Mouse (Mus musculus): ENCODE measurements around the gene Uevld. TPM values are rescaled to one million over a fixed set of nuclear protein-coding genes. Genes with fewer than 3 reads are reported as not detected.
"Not testable (repeated sequence)": the region's sequence is repeated elsewhere in the genome, so short reads cannot be mapped to it uniquely, and the experiment has no call there.

The Uevld gene
- polyA plus RNA-seq, 1 experiment = 1.3 TPM

- Histone ChIP-seq H3K27ac (ENCODE audit: insufficient read depth, low read length) (no peak overlapping the region), H3K36me3 (ENCODE audit: control insufficient read depth, insufficient read depth, low read length) (peaks cover 25% of the 10 kb centered on the region), H3K4me3 (ENCODE audit: extremely low read depth, insufficient read depth, insufficient read length) (no peak overlapping the region), H3K4me1 (ENCODE audit: control insufficient read depth, insufficient read depth, insufficient read length) (no peaks in the 10 kb centered on the region; the same call in 1 of the 2 replicates), H3K27me3 (ENCODE audit: control insufficient read depth, insufficient read depth, low read length) (no peaks in the 10 kb centered on the region)
- DNase-seq (ENCODE audit: low read depth in 1 of 2, low spot score in 2 of 2) = no peak
- WGBS = 88% methylated on average over 3 of the region's 3 CpGs
- no peak for TF ChIP-seq CTCF (IDR thresholded peaks at IDR 0.05; ENCODE audit: extremely low read depth, insufficient read depth, insufficient read length, insufficient replicate concordance)
- no peak for TF ChIP-seq POLR2A (IDR thresholded peaks at IDR 0.05; ENCODE audit: low read depth, low read length)
Observed at GRCm38 (mm10) chr7:47000644-47000983, 42.3 kb upstream of the Uevld start.

- H3K4me3 ChIP-seq (ENCODE audit: extremely low read depth, insufficient read depth, insufficient read length) = no peak overlapping the region
- no peak for TF ChIP-seq POLR2A (IDR thresholded peaks at IDR 0.05; ENCODE audit: low read depth, low read length)
- no peak for TF ChIP-seq CTCF (IDR thresholded peaks at IDR 0.05; ENCODE audit: extremely low read depth, insufficient read depth, insufficient read length, insufficient replicate concordance)
- H3K27ac ChIP-seq (ENCODE audit: insufficient read depth, low read length) = no peak overlapping the region
- no peaks in the 10 kb centered on the region for H3K27me3 ChIP-seq (ENCODE audit: control insufficient read depth, insufficient read depth, low read length)
- WGBS = 91% methylated on average over 8 of the region's 8 CpGs
- H3K36me3 ChIP-seq (ENCODE audit: control insufficient read depth, insufficient read depth, low read length) = peaks cover 25% of the 10 kb centered on the region
- no peaks in the 10 kb centered on the region; the same call in 1 of the 2 replicates for H3K4me1 ChIP-seq (ENCODE audit: control insufficient read depth, insufficient read depth, insufficient read length)
- DNase-seq (ENCODE audit: low read depth in 1 of 2, low spot score in 2 of 2) = no peak
Observed at GRCm38 (mm10) chr7:46999983-47000643, 41.8 kb upstream of the Uevld start.

GRCm38 (mm10) chr7:46998942-46999341 is 40.6 kb upstream of the Uevld start:
- Histone ChIP-seq H3K36me3 (ENCODE audit: control insufficient read depth, insufficient read depth, low read length) (peaks cover 36% of the 10 kb centered on the region), H3K27ac (ENCODE audit: insufficient read depth, low read length) (no peak overlapping the region), H3K27me3 (ENCODE audit: control insufficient read depth, insufficient read depth, low read length) (no peaks in the 10 kb centered on the region), H3K4me1 (ENCODE audit: control insufficient read depth, insufficient read depth, insufficient read length) (no peaks in the 10 kb centered on the region; the same call in 1 of the 2 replicates), H3K4me3 (ENCODE audit: extremely low read depth, insufficient read depth, insufficient read length) (no peak overlapping the region)
- TF ChIP-seq CTCF (IDR thresholded peaks at IDR 0.05; ENCODE audit: extremely low read depth, insufficient read depth, insufficient read length, insufficient replicate concordance) (no peak), POLR2A (IDR thresholded peaks at IDR 0.05; ENCODE audit: low read depth, low read length) (no peak)
- WGBS = 61% methylated on average over 2 of the region's 2 CpGs
- no peak for DNase-seq (ENCODE audit: low read depth in 1 of 2, low spot score in 2 of 2)

- no peak overlapping the region for H3K4me3 ChIP-seq (ENCODE audit: extremely low read depth, insufficient read depth, insufficient read length)
- no peak for DNase-seq (ENCODE audit: low read depth in 1 of 2, low spot score in 2 of 2)
- H3K27me3 ChIP-seq (ENCODE audit: control insufficient read depth, insufficient read depth, low read length) = no peaks in the 10 kb centered on the region
- TF ChIP-seq POLR2A (IDR thresholded peaks at IDR 0.05; ENCODE audit: low read depth, low read length) = no peak
- TF ChIP-seq CTCF (IDR thresholded peaks at IDR 0.05; ENCODE audit: extremely low read depth, insufficient read depth, insufficient read length, insufficient replicate concordance) = no peak
- peaks cover 40% of the 10 kb centered on the region for H3K36me3 ChIP-seq (ENCODE audit: control insufficient read depth, insufficient read depth, low read length)
- WGBS = 87% methylated on average over 21 of the region's 21 CpGs
- no peak overlapping the region for H3K27ac ChIP-seq (ENCODE audit: insufficient read depth, low read length)
- H3K4me1 ChIP-seq (ENCODE audit: control insufficient read depth, insufficient read depth, insufficient read length) = no peaks in the 10 kb centered on the region; the same call in 1 of the 2 replicates
Observed at GRCm38 (mm10) chr7:46997644-46998395, 39.5 kb upstream of the Uevld start.

GRCm38 (mm10) chr7:46997008-46997407 is 38.7 kb upstream of the Uevld start:
- Histone ChIP-seq H3K36me3 (ENCODE audit: control insufficient read depth, insufficient read depth, low read length) (peaks cover 42% of the 10 kb centered on the region), H3K27me3 (ENCODE audit: control insufficient read depth, insufficient read depth, low read length) (no peaks in the 10 kb centered on the region), H3K4me1 (ENCODE audit: control insufficient read depth, insufficient read depth, insufficient read length) (no peaks in the 10 kb centered on the region; the same call in 1 of the 2 replicates), H3K4me3 (ENCODE audit: extremely low read depth, insufficient read depth, insufficient read length) (no peak overlapping the region), H3K27ac (ENCODE audit: insufficient read depth, low read length) (no peak overlapping the region)
- TF ChIP-seq POLR2A (IDR thresholded peaks at IDR 0.05; ENCODE audit: low read depth, low read length) (no peak), CTCF (IDR thresholded peaks at IDR 0.05; ENCODE audit: extremely low read depth, insufficient read depth, insufficient read length, insufficient replicate concordance) (no peak)
- WGBS = 86% methylated on average over 4 of the region's 4 CpGs
- no peak for DNase-seq (ENCODE audit: low read depth in 1 of 2, low spot score in 2 of 2)

- Histone ChIP-seq H3K4me3 (ENCODE audit: extremely low read depth, insufficient read depth, insufficient read length) (no peak overlapping the region), H3K27me3 (ENCODE audit: control insufficient read depth, insufficient read depth, low read length) (no peaks in the 10 kb centered on the region), H3K36me3 (ENCODE audit: control insufficient read depth, insufficient read depth, low read length) (peaks cover 46% of the 10 kb centered on the region), H3K4me1 (ENCODE audit: control insufficient read depth, insufficient read depth, insufficient read length) (no peaks in the 10 kb centered on the region), H3K27ac (ENCODE audit: insufficient read depth, low read length) (no peak overlapping the region)
- WGBS = 89% methylated on average over 3 of the region's 3 CpGs
- TF ChIP-seq POLR2A (IDR thresholded peaks at IDR 0.05; ENCODE audit: low read depth, low read length) (no peak), CTCF (IDR thresholded peaks at IDR 0.05; ENCODE audit: extremely low read depth, insufficient read depth, insufficient read length, insufficient replicate concordance) (no peak)
- DNase-seq (ENCODE audit: low read depth in 1 of 2, low spot score in 2 of 2) = no peak
Observed at GRCm38 (mm10) chr7:46995558-46995957, 37.2 kb upstream of the Uevld start.

- no peak overlapping the region for H3K4me3 ChIP-seq (ENCODE audit: extremely low read depth, insufficient read depth, insufficient read length)
Observed at GRCm38 (mm10) chr7:46993079-46993478, 34.8 kb upstream of the Uevld start.

GRCm38 (mm10) chr7:46989387-46989786 is 31.1 kb upstream of the Uevld start:
- peaks cover 18% of the 10 kb centered on the region for H3K36me3 ChIP-seq (ENCODE audit: control insufficient read depth, insufficient read depth, low read length)
- H3K27me3 ChIP-seq (ENCODE audit: control insufficient read depth, insufficient read depth, low read length); H3K27ac ChIP-seq (ENCODE audit: insufficient read depth, low read length); H3K4me1 ChIP-seq (ENCODE audit: control insufficient read depth, insufficient read depth, insufficient read length); H3K4me3 ChIP-seq (ENCODE audit: extremely low read depth, insufficient read depth, insufficient read length); DNase-seq (ENCODE audit: low read depth in 1 of 2, low spot score in 2 of 2): not testable (repeated sequence)
- WGBS = 85% methylated on average over 4 of the region's 4 CpGs

More at GRCm38 (mm10) chr7:46993079-46993478, 34.8 kb upstream of the Uevld start:
- no peaks in the 10 kb centered on the region for H3K4me1 ChIP-seq (ENCODE audit: control insufficient read depth, insufficient read depth, insufficient read length)
- H3K27ac ChIP-seq (ENCODE audit: insufficient read depth, low read length) = no peak overlapping the region
- whole genome bisulfite sequencing = 53% methylated on average over 8 of the region's 8 CpGs
- TF ChIP-seq POLR2A (IDR thresholded peaks at IDR 0.05; ENCODE audit: low read depth, low read length) (no peak), CTCF (IDR thresholded peaks at IDR 0.05; ENCODE audit: extremely low read depth, insufficient read depth, insufficient read length, insufficient replicate concordance) (no peak)
- H3K27me3 ChIP-seq (ENCODE audit: control insufficient read depth, insufficient read depth, low read length) = no peaks in the 10 kb centered on the region
- H3K36me3 ChIP-seq (ENCODE audit: control insufficient read depth, insufficient read depth, low read length) = peaks cover 41% of the 10 kb centered on the region
- DNase-seq (ENCODE audit: low read depth in 1 of 2, low spot score in 2 of 2) = no peak
